Mouse (Mus musculus) spleen, adult 12 weeks (tissue): ENCODE measurements around the gene Krt35.

ENCODE experiments used
- DNase-seq: peaks from one replicate; pipeline ENCODE4 v3.0.0; 2022; ENCODE audit warnings: low spot score

Gene Krt35

GRCm38 (mm10) chr11:100066236-100067010 lies 29.6 kb downstream of the Krt35 start:
- no peak for DNase-seq

DNA sequence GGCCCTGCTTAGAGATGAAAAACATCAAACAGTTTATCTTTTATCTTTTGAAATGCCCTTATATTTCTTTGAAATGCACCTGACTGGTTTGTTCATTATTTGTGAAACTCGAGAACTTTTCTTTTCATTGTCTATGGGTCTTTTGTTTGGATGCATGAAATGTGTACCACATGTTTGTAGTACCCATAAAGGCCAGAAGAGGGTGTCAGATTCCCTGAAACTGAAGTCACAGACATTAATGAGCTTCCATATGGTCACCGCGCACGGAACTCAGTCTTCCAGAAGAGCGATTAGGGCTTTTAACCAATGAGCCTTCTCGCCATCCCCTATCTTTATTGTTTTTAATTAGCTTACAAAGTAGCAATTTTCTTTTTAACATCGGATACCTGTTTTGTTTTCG lies 37.2 kb downstream of the Krt35 start:
- no peak for DNase-seq

- DNase-seq, result no peak
Observed at GRCm38 (mm10) chr11:100055686-100056655, 40.1 kb downstream of the Krt35 start.

GRCm38 (mm10) chr11:100050451-100050850 lies 45.6 kb downstream of the Krt35 start, which contains the start of gene Krt31:
TSS of gene Krt31 (minus strand) at chr11:100050551.
- DNase-seq, result no peak

GRCm38 (mm10) chr11:100047193-100047592 lies 48.8 kb downstream of the Krt35 start:
- DNase-seq, result no peak

DNA sequence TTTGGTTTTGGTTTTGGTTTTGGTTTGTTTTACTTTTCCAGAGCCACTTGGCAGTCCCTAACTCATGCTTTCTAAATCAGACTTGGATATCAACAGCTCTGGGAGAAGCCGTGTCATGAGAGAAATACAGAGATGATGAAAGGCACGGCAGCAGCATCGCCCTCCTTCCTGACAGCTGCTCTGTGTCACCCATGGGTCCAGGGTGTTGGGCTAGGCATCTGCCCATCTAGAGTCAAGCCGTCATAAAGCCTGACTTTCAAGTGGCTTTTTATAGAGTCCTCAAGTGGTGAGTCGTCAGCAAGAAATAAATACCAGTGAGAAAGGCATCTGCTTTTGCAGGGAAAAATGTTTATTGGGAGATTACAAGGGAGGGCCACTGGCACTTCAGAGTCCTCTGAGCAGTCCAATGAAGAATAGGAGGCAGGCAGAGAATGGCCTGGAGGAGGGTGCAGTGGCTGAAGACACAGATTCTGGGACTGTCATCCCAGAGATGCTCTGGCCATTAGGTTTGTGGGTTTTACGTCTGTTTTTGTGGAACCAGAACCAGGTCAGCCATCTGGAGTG lies 49.7 kb downstream of the Krt35 start:
- DNase-seq, result no peak
